Mouse (Mus musculus) cerebellum, adult 2 months (tissue): Measurements from ENCODE around the gene Dop1a. TPM values are rescaled to one million over a fixed set of nuclear protein-coding genes. Genes with fewer than 3 reads are reported as not detected.
"Not testable (repeated sequence)": the region's sequence is repeated elsewhere in the genome, so short reads cannot be mapped to it uniquely, and the experiment has no call there.

Experiments used
- DNase-seq, 2 experiments: peaks; one replicate each; pipeline ENCODE4 v3.0.0; 2021
- H3K27ac ChIP-seq: fragments of 200-500 bp; 2 replicates; pipeline ENCODE4 v1.5.1; 2012; ENCODE audit warnings: low read length, control low read depth, inconsistent platforms; ENCODE audit not compliant: insufficient read depth
- H3K27me3 ChIP-seq: fragments of 200-500 bp; 2 replicates; pipeline ENCODE4 v1.6.1; 2012; ENCODE audit warnings: inconsistent platforms, mild to moderate bottlenecking, low read length, moderate library complexity; ENCODE audit not compliant: control insufficient read depth, insufficient read depth
- H3K4me1 ChIP-seq: fragments of 200-500 bp; 2 replicates; pipeline ENCODE4 v1.6.1; 2011; ENCODE audit warnings: low read length; ENCODE audit not compliant: control insufficient read depth, insufficient read depth
- H3K4me3 ChIP-seq: fragments of 200-500 bp; replicated peaks from 2 replicates; pipeline ENCODE3; 2011; ENCODE audit warnings: mild to moderate bottlenecking, low read depth, low read length, control low read depth; ENCODE audit not compliant: insufficient read depth
- CTCF ChIP-seq: fragments of 200-500 bp; IDR thresholded peaks from 2 replicates; pipeline ENCODE4 v1.5.1; 2011; ENCODE audit warnings: low read depth, mild to moderate bottlenecking, control low read depth, low read length, moderate library complexity, borderline replicate concordance; ENCODE audit not compliant: insufficient read depth
- POLR2A ChIP-seq: fragments of 200-500 bp; IDR thresholded peaks from 2 replicates; pipeline ENCODE4 v1.6.1; 2011; ENCODE audit warnings: low read length, control low read depth, borderline replicate concordance; ENCODE audit not compliant: insufficient read depth
- WGBS: fragments of 180-500 bp; shearing (Covaris S2); methylation state at CpG from one replicate; pipeline ENCODE4 v1.1.7; 2018; 5-methylcytosine and 5-hydroxymethylcytosine counted together
- polyA plus RNA-seq: library from polyadenylated mRNA; depleted of rRNA; stranded (reverse); fragments of >200 nt; gene quantifications from 2 replicates; pipeline ENCODE4 v1.2.3, GENCODE M21; 2012; rRNA removed

The Dop1a gene
- polyA plus RNA-seq, 1 experiment, result 53.1 TPM

GRCm38 (mm10) chr9:86592676-86593668, 126.0 kb downstream of the Dop1a start:
- Histone ChIP-seq H3K4me3 (no peak overlapping the region), H3K27ac (no peak overlapping the region), H3K27me3 (no peaks in the 10 kb centered on the region), H3K4me1 (no peaks in the 10 kb centered on the region)
- no peak for DNase-seq
- TF ChIP-seq CTCF (peak; percentile 31; the same call in 1 of the 2 replicates), POLR2A (no peak)
- WGBS, result 65% methylated on average over 19 of the region's 19 CpGs

- not testable (repeated sequence) for DNase-seq, H3K4me1 ChIP-seq, H3K4me3 ChIP-seq, H3K27me3 ChIP-seq, H3K27ac ChIP-seq
- 25% methylated on average over 10 of the region's 10 CpGs for WGBS
These were observed 127.4 kb downstream of the Dop1a start for GRCm38 (mm10) chr9:86594357-86594767.

- not testable (repeated sequence) for H3K4me1 ChIP-seq, H3K4me3 ChIP-seq, H3K27me3 ChIP-seq, H3K27ac ChIP-seq, DNase-seq
These were observed 130.0 kb downstream of the Dop1a start for GRCm38 (mm10) chr9:86596983-86597382.

- no peak overlapping the region for H3K27ac ChIP-seq
- DNase-seq, result no peak
- no peak for TF ChIP-seq POLR2A
- WGBS, result 54% methylated on average over 8 of the region's 8 CpGs
- H3K4me1 ChIP-seq, result no peaks in the 10 kb centered on the region
- no peaks in the 10 kb centered on the region for H3K27me3 ChIP-seq
- no peak overlapping the region for H3K4me3 ChIP-seq
These were observed 132.9 kb downstream of the Dop1a start for GRCm38 (mm10) chr9:86599723-86600303.

Other genes starting within 250 kb of the Dop1a start
- 3.5 and 3.7 TPM in 2 replicates for gene Ube2cbp, start 2.2 kb upstream of the Dop1a start, polyA plus RNA-seq
- gene Pgm3, start 104.7 kb downstream of the Dop1a start, polyA plus RNA-seq, result 12.2 and 12.9 TPM in 2 replicates
- 31.6 and 33.2 TPM in 2 replicates for gene Rwdd2a, start 104.8 kb downstream of the Dop1a start, polyA plus RNA-seq
- 55.7 and 56.3 TPM in 2 replicates for gene Me1, start 228.8 kb downstream of the Dop1a start, polyA plus RNA-seq